Mouse (Mus musculus): Measurements from ENCODE around the gene Irak2. TPM values are rescaled to one million over a fixed set of nuclear protein-coding genes. Genes with fewer than 3 reads are reported as not detected.
A peak's percentile ranks its signal among the peaks of the same experiment; 100 is the strongest.
"Not testable (repeated sequence)": the region's sequence is repeated elsewhere in the genome, so short reads cannot be mapped to it uniquely, and the experiment has no call there.

Irak2 gene
- total RNA-seq, 4 experiments from 2014 or later = 20.9 to 28.8 (median 24.0) TPM

DNA sequence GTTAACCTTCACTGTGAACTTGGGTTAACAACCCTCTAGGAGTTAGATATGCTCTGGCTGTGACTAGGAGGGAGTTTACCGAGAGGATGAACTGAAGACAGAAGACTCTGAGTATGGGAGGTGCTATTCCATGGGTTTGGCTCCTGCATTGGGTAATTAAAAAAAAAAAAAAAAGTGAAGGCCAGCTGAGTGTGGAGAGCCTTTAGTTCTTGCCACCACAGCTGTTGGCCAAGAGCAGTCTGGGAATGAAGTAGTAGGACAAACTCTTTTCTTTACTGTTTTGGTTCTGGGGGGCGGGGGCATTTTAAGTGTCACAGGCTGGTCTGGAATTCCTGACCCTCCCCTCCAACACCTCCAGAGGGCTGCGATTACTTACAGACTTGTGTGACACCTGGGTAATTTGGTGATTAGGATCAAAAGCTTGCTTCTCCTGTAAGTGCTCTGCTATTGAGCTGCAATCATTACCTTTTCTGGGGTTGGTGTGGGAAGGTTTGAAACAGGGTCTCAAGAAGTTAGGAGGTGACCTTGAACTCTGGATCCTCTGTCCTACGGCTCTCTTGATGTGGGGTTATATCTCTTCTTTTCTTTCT is 57.6 kb downstream of the Irak2 start:
- DNase-seq (ENCODE audit: low spot score in 2 of 2) = no peak

DNA sequence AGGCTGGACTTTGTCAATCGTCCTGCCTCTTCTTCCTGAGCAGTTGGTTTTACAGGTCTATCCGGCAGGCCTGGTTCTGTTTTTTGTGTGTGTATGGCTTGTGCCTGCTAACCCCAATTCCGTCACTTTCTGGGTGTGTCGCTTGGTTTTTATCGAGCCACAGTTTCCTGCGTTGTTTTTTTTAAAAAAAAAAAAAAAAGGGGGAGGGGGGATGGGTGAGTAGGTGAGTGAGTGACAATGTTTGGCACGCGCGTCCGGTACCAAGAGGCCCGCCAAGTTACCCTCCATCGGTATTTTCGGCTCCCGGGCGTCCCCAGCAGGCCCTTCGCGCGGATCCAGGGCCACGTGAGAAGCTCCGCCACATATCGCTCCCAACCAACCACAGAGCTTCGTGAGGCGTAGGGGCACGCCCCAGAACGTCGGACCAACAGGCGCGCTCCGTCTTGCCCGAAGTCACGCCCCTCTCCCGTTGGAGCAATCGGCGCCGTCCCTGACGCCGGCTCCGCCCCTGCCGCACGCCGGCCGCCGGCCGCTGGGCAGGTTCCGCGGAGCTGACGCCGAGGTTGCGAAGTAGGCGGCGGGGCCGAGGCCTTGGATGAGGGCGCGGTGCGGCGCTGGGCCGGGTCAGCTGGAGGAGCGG is 58.4 kb downstream of the Irak2 start, which contains the start of gene Tatdn2:
Gene Tatdn2 (plus strand): TSS at position 469 of the 640 bp plus-strand sequence.
- peak; percentile 86 to 97 for DNase-seq (ENCODE audit: low spot score in 2 of 2)

DNA sequence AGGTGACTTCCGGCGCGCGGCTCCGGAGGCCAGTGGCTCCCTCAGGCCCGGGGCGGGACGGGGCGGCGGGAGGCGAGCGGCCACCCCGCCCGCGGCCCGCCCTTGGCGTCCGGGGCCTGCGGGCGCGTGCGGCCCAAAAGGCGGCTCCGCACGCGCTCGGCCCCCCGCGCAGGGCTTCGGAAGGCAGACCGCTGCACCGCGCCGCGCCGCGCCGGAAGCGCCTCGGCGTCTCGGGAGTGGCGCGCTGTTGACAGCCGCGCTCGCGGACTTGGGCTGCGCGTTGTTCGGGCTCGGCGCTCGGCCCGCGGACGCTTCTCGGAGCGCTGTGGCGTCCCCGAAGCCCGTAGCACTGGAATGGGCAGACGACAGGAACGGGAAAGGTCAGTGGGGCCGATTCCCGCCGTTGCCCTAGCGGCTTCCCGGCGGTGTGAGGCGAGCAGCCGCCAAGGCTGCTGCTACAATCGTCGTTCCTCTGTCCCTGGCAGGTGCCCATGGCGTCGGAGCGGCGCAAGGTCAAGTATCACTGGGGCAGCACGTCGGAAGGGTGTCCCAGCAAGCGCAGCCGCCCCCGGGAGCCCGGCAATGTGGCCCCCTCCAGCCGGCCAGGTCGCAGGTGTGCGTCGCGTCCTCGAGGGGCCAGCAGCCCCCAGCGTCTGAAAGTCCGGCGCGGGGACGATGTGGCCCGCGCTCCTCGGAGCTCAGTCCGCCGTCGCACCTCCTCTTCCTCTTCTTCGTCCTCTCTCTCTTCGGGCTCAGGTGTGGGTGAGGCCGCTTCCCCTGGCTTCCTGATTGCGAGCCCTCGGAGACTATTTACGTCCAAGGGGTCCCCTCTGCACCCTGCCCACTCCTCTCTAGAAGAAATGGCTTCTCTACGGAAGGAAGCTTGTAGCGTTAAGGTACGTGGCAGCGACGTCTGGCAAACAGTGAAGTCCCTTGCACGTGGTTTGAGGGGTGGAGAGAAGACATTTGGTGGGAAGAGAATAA is 59.2 kb downstream of the Irak2 start:
- no peak for DNase-seq (ENCODE audit: low spot score in 2 of 2)

DNA sequence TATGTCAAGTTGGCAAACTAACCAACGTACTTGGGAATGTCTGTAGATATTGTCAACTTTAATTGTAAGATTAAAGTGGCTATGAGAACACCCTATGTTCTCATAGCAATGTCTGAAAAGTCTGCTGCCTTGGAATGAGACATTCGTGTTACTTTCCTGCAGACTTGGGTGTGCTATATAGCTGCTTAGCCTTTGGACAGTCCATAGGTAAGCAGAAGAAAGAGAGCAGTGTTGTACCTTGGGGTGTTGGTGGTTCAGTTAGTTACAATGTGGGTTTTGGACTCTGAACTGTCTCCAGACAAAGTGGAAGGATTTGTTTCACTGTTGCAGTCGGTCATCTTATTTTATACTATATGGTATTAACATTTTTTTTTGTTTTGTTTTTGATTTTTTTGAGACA is 74.5 kb downstream of the Irak2 start:
- DNase-seq (ENCODE audit: low spot score in 2 of 2) = no peak

DNA sequence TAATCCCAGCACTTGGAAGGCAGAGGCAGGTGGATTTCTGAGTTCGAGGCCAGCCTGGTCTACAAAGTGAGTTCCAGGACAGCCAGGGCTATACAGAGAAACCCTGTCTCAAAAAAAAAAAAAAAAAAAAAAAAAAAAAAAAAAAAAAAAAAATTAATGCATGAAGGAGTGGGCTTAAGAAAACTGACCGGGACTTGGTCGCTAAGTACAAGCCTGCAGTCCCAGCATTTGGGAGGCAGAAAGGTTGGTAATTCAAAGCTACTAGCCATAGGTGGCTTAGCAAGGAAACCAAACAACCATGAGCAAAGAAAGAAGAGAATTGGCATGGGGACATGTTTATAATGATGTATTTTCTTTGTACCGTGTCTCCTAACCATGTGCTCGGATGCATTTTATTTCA is 75.1 kb downstream of the Irak2 start:
- DNase-seq (ENCODE audit: low spot score in 2 of 2) = not testable (repeated sequence)

DNA sequence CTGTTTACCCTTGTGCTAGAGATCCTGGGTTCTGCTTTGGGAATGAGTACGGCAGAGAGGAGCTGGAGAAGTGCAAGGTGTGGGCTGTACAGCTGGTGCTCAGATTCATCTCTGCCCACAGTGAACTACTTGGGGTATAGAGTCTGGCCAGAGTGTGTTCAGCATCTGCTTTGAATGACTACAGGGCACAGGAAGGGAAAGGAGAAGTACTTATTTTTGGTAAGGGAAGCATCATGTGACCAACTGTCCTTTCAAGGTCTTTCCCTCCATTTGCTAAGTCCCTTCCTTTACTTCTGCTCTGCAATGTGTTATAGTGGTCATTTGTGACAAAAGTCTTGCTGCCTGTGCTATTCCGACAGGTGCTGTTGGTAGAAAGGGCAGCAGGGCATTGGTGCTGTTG is 76.0 kb downstream of the Irak2 start:
- DNase-seq (ENCODE audit: low spot score in 2 of 2) = no peak

DNA sequence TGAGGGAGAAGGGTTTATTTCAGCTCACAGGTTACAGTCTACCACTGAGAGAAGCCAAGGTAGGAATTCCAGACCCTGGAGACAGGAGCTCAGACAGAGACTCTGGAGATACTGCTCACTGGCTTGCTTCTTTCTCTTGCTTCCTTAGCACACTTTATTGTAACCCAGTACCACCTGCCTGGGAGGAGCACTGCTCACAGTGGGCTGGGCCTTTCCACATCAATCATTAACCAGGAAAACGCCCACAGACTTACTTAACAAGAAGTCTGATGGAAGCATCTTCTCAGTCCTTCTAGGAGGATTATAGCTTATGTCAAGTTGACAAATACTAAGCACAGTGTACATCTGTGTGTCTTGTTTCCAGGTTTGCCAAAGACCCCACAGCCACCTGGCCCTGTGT is 76.5 kb downstream of the Irak2 start:
- DNase-seq (ENCODE audit: low spot score in 2 of 2) = no peak

DNA sequence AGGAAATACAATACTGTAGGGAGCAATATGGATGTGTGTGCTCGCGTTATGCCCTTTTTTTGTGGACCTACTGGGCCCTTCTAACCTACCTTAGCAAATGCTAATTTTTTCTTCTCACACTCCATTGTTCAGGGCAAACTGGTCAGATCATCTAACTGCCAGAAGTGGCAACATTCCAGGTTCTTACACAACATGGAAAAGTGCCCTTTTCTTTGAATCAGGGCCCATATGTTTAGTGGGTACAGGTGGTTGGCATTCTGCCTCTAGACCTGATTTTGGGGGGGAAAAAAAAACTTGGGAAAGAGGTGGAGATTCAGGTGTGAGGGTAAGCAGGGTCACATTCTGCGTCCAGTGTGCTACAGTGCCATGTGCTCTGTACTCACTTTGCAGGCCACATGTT is 79.3 kb downstream of the Irak2 start:
- DNase-seq (ENCODE audit: low spot score in 2 of 2) = no peak

DNA sequence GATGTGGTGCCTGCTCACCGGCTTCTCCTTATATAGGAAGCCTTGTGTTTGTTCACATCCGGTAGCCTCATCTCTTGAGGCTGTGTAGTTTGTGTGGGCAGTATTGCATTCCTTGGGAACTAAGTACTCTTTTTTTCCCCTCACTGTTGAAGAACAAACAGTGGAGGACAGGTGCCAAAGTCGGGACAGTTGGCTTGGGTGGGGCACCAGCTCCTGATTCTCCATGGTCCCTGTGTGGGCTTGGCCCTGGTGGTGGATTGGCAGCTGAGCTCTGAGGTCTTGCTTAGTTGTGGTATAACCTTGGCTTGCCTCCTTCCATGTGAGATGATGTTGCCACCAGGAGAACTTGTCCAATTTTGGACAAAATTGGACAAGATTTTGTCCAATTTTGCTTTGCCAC is 81.6 kb downstream of the Irak2 start, which contains the start of gene Ghrl:
Gene Ghrl (minus strand): TSS at position 3 of the 400 bp plus-strand sequence.
- DNase-seq (ENCODE audit: low spot score in 2 of 2) = no peak

DNA sequence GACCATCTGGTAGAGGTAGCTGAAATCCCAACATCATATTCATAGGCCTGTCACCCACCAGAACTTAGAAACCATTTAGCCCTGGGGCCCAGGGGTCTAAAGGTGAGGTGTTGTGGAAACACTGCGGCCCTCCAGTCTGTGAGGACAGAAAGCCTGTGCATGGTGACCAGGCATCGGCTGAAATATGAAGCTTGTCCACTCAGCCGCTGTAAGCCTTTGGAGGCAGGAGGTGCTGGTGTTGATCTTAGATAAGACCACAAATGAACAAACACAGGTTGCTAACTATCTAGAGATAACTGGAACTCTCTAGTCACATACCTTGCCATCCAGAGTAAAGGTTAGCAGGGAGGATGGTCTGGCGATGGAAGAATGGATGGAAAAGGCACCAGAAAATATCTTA is 82.8 kb downstream of the Irak2 start:
- no peak for DNase-seq (ENCODE audit: low spot score in 2 of 2)

DNA sequence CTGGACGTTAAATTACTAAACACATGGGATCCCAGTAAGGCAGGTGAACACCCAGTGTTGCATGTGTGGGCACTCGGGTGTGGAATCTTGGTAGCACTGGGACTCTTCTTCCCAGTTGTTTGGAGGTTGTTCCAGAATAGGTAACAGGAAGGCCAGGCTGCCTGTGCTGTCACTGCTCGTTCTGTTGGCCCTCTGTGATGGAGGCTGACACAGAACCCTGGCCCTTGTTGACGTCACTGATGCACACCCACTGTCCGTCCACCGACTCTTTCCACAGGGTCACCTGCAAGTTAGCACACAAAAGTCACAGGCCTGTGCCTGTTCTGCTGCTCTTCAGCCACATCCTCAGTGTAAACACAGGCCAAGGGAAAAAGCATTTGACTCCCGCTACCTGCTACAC is 89.9 kb downstream of the Irak2 start:
- DNase-seq (ENCODE audit: low spot score in 2 of 2) = no peak

DNA sequence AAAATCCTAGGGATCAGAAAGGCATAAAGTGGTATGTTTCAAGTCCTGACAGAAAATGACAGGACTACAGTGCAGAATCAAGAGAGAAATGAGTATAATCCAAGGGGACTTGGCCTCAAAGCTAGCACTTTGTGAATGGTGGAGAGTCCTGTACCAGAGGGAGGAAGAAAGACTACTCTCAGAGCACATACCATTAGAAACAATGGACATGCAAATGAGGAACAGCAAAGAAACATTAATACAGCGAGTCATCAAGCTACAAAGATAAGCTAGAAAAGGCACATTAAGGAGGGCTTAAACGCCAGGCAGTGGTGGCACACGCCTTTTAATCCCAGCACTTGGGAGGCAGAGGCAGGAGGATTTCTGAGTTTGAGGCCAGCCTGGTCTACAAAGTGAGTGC is 93.0 kb downstream of the Irak2 start:
- DNase-seq (ENCODE audit: low spot score in 2 of 2) = no peak

DNA sequence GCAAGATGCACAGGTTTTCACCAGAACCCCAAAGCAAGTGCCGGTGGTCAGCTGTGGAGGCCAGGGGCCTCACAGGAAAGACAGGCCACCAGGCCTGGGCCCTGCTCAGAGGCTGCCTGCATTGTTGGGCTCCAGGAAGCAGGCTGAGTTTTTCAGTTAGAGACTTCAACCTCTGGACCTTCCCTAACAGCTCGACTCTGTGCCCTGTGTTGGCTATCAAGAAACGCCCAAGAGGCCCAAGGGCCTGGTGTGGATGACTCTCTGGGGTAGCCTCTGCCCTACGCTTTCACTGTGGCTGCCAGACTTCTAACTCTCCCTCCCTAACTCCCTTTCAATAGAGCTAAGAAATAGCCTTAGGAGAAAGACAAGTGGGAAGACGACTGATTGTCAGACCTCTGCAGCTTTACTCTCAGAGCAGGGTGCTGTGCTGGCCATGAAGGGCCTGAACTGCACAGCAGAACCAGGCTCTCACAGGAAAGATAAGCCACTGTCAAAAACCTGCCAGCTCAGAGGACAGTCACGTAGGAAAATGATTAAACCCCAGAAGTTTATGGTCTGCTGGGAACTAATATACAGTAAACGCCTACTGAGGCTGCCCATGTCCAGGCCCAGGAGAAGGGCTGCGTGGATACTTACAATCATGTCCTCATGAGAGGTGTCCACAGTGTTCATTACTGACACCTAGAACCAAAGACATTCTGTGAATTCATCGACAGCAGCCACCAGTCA is 99.2 kb downstream of the Irak2 start:
- no peak for DNase-seq (ENCODE audit: low spot score in 2 of 2)

DNA sequence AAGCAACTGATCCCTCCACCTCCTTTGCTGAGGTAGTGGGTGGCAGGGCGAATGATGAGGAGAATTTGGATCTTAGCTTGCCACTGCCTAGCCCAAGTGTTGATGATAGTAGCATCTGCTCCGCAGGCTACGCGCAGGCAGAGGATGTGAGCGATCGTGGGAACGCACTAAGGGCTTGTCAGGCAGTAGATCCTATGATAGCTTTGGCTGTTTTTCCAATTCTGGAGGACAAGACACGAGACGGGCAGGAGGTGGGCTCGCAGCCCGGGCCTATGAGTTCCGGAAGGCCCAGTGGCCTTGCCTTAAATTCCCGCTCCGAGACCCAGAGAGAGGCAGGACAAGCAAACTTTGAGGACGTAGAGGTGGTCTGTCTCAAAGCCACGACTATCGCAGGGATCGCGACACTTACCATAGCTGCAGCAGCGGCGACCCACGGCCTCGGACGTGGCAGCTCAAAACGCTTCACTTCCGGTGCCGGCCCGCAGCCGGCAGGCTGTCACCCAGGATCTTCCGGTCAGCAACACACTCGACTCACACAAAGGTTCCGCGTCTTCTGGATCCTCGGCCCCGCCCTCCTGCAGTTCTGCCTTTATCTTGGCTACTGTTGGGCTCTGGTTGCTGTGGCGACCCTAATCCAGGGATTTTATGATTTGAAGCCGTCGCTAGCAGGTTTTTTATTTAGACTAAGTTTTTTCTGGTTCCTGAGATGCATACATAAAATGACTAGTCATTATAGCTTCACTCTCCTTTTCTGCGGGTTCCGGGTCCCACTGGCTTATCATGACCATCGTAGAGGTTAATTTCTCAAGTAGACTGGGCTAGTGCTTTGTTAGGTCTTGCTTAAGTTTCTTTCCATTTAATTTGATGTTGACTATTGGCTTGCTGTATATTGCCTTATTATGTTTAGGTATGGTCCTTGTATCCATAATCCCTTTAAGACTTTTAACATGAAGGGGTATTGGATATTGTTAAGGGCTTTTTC is 102.3 kb downstream of the Irak2 start, which contains the start of gene Sec13:
Gene Sec13 (minus strand): TSS at position 508 of the 982 bp plus-strand sequence.
- peak; percentile 77 to 81 for DNase-seq (ENCODE audit: low spot score in 2 of 2)

DNA sequence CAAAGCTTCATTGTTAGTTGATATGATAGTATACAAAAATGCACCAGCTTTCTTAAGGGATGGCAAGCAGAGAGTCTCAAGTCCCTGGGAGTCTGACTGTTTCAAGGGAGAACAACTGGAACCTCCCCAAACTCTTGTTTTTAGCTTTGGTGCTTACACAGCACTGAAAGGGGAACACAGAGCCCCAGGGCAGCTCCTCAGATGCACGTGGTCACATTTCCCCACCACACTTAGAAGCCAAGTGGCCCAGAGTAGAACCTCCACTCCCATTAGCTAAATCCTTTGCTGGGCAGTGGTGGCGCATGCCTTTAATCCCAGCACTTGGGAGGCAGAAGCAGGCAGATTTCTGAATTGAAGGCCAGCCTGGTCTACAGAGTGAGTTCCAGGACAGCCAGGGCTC is 103.2 kb downstream of the Irak2 start:
- DNase-seq (ENCODE audit: low spot score in 2 of 2) = no peak

DNA sequence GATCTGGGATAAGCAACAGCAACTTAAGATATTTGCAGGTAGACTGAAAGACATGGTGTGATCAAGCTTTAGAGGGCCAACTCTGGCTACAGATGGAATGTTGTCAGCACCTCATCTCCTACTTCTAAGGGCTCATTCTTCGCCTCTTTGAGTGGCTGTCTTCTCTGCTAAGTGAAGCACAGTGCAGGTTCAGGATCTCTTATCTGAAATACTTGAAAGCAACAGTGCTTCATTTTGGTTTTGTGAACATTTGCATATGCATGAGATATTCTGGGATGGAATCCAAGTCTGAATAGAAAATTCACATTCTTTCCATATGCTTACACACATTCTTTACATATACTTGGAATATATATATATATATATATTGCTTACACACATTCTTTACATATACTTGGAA is 104.1 kb downstream of the Irak2 start:
- no peak for DNase-seq (ENCODE audit: low spot score in 2 of 2)

DNA sequence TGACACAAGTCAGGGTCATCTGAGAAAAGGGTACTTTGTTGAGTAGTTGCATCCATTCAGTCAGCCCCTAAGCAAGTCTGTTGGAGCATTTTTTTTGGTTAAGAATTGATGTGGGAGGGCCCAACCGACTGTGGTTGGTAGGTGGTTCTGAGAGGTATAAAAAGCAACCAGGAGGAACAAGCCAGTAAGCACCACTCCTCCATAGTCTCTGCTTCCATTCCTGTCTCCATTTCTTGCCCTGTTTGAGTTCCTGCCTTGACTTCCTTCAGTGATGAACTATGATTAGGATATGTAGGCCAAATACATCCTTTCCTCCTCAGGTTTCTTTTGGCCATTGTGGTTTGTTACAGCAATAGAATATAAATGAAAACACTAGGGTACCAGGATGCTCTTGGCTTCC is 104.8 kb downstream of the Irak2 start:
- DNase-seq (ENCODE audit: low spot score in 2 of 2) = no peak
